Mouse (Mus musculus): ENCODE results near the gene Map3k4.

Map3k4 gene

DNA sequence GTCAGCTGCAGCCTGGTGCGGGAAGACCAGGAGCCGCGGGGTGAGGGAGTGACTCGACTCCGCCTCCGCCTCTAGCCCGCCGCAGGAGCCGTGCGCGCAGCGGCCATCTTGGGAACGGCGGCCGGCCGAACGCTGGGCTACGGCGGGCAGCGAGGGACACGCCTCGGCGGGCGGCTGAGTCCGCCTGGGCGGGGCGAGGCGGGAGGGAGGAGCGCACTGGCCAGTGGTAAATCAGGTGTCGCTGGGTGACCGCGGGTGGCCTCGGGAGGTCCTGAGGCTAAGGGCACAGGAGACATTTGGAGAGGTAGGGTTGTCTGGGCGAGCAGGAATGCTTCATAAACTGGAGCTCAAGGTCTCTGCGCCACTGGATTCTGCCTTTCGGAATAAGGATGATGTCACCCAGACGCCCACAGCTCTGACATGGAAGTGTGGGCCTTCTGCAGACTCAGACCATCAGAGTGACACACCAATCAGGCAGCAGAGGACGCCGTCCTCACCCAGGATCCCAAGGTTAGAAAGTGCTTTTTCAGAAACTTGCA lies at the start of gene Map3k4:
Gene Map3k4, minus strand, starts transcription at position 134 of the 539 bp plus-strand sequence.
- peak; percentile 94 for DNase-seq (ENCODE audit: low spot score)

DNA sequence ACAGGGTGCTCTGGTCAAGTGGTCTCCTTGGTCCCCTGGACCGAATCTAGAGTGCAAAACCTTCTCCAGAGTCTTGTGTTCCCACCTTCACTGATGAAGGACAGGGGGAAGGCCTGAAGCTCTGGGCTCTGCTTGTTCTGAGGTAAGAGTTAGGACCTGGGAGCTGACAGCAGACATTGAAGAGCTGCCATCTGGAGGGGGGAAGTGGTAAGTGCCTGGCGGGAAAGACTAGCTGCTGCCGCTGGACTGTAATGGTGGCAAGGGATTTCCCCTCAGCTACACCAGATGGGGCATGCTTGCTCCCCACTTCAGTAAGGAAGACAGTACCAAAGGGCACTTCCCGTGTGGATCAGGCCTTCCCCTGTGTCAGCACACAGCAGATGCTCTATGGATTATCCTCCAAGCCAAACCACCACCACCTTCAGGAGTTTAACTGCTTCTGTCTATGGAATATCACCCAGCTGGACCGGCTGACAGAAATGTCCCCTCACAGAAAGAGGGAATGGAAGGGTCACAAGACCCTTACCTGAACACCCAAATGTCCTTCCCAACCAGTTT lies 48.9 kb upstream of the Map3k4 start:
- DNase-seq (ENCODE audit: low spot score) = peak; percentile 64

- DNase-seq (ENCODE audit: low spot score) = no peak
These were observed 45.8 kb upstream of the Map3k4 start for GRCm38 (mm10) chr17:12364426-12364735.

GRCm38 (mm10) chr17:12363601-12364425 lies 45.2 kb upstream of the Map3k4 start:
- no peak for DNase-seq (ENCODE audit: low spot score)

- no peak for DNase-seq (ENCODE audit: low spot score)
These were observed 41.3 kb upstream of the Map3k4 start for GRCm38 (mm10) chr17:12359876-12360275.

DNA sequence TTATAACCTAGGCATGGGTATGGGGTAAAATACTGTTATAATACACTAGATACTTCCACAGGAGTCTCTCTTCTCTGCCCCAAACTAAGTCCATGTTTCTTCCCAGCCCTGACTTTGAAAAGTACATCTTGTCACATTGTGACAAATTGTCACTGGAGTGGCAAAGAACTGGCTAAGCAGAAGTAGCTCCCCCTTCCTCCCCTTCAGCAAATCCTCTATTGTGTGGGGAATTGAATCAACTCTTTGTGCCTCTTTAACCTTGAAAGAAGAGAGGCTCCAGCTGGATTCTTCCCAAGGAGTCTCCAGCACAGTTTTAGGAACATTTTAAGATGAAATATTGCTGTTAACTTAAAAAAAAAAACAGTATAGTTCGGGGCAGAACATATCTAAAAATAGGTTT lies 34.2 kb upstream of the Map3k4 start:
- DNase-seq (ENCODE audit: low spot score) = no peak

DNA sequence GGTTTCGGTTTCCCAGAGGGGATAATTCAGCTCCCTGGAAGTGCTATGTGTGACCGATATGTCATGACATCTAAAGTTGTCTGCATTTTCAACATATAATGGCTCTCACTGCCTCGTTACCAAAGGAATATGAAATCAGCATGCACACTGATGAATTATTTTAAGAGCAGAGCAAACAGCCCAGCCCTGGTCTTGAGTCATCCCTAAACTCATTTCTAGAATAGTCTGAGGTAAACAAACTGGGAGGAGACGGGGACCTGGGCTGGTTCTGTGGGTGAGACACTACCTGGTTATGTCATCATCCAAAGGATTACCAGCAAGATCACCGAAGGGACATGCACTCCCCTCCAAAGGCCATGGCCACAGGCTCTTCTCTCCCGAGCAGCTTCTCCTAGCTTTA lies 33.0 kb upstream of the Map3k4 start:
- no peak for DNase-seq (ENCODE audit: low spot score)

DNA sequence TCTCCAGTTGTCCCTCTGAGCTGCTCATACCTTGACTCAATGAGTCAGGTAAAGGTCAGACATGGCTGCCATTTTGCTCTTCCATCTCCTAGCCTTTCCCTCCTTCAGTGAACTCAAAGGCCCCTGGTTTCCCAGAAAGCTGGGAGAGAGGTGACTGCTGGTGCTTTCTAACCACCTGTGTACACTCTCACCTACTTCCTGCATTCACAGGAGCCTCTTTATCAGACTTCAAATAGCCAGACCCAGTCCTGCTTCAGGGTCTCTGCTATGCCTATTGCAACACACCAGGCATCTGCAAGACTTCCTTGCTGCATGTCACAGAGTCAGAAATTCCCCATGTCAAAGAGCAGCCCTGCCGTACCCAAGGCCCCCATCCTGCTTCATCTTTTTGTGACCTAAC lies 28.9 kb upstream of the Map3k4 start:
- no peak for DNase-seq (ENCODE audit: low spot score)

GRCm38 (mm10) chr17:12343702-12344376 lies 25.2 kb upstream of the Map3k4 start:
- no peak for DNase-seq (ENCODE audit: low spot score)

DNA sequence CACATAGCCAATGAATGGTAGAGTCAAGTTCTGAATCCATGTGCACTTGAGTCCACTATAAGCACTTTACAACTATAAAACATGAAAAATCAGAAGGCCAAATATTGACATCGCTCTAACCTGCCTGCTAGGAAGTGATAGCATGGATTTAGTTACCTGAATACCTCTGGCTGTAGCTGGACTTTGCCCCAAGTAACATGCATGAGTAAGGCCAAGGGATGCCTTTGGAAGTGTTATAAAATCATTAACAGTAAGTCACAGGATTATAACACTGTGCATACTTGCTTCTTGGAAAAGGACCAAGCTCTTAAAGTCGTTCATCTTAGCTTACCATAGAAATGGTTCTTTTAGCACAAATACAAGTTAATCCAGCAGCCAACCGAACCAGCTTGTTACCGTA lies 18.6 kb upstream of the Map3k4 start:
- no peak for DNase-seq (ENCODE audit: low spot score)

GRCm38 (mm10) chr17:12336073-12336868 lies 17.7 kb upstream of the Map3k4 start:
- no peak for DNase-seq (ENCODE audit: low spot score)

GRCm38 (mm10) chr17:12335115-12335514 lies 16.5 kb upstream of the Map3k4 start:
- no peak for DNase-seq (ENCODE audit: low spot score)

GRCm38 (mm10) chr17:12327847-12328518 lies 9.4 kb upstream of the Map3k4 start:
- DNase-seq (ENCODE audit: low spot score) = peak; percentile 79

GRCm38 (mm10) chr17:12319786-12320185 lies 1.2 kb upstream of the Map3k4 start:
- DNase-seq (ENCODE audit: low spot score) = no peak

GRCm38 (mm10) chr17:12317954-12318651 lies 493 bp downstream of the Map3k4 start:
- DNase-seq (ENCODE audit: low spot score) = peak; percentile 14

DNA sequence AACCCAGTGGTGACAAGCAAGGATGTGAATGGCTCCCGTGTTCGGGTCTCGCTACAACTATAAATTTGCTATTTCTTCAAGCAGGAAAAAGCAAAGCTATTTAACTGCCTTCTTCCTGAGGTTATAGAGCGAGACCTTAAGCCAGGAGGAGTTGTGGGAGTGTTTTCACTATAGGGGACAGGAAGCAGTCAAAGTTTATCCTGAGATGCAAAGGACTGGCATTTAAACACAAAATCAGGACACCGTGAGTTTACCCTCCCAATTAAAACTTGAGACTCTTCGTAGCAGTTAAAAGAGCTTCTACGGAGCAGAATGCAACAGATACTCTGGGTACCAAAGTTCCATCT lies 1.0 kb downstream of the Map3k4 start:
- DNase-seq (ENCODE audit: low spot score) = no peak

- peak; percentile 41 for DNase-seq (ENCODE audit: low spot score)
These were observed 2.3 kb downstream of the Map3k4 start for GRCm38 (mm10) chr17:12316251-12316650.

DNA sequence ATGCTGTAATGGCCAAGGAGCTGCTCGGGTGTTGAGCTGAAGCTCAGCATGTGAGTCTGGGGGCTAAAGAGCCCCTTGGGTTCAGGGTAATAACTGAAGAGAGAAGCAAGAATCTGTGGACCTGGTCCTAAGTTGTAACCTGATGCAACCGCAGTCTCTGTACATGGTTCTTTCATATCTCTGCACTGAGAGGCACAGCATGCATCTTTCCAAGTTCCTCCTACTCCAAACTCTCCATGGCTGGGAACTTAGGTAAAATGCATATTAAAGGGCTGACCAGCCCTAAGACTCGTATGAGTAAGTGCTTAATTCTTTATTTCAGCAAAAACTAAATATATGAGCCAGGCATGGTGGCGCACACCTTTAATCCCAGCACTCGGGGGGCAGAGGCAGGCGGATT lies 6.3 kb downstream of the Map3k4 start:
- no peak for DNase-seq (ENCODE audit: low spot score)

DNA sequence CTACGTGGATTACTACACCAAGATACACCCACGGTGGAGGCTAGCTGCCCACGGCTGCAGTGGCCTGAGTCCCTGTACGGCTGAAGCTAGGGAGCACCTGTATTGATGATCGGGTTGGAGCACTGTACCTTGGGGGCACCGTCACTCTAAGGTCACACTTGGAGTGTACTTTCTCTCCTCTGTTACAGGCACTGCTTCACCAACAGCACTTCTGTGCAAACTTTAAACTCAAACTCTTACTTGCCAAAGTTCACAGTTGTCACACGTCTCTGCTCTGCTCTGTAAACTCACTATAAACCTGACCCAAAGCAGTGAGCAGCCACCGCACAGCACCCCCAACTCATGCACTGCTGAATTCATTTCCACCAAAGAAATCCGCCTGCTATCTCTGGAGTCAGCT lies 9.1 kb downstream of the Map3k4 start:
- DNase-seq (ENCODE audit: low spot score) = no peak

- no peak for DNase-seq (ENCODE audit: low spot score)
These were observed 9.5 kb downstream of the Map3k4 start for GRCm38 (mm10) chr17:12309059-12309458.

Measured in urinary bladder, postnatal 14 days (tissue).